Mouse (Mus musculus) midbrain, embryonic 13.5 days (tissue): ENCODE measurements around the gene Paqr5. TPM values are rescaled to one million over a fixed set of nuclear protein-coding genes. Genes with fewer than 3 reads are reported as not detected.
A peak's percentile ranks its signal among the peaks of the same experiment; 100 is the strongest.

ENCODE experiments used
- ATAC-seq: fragments of 200-750 bp; cut with Nextera tagmentation; 2 replicates; pipeline ENCODE4 v1.8.0; 2017; ENCODE audit warnings: mild to moderate bottlenecking, moderate TSS enrichment, moderate library complexity
- H3K27ac ChIP-seq: fragments of 300-500 bp; sonication (generic); 2 replicates; pipeline ENCODE4 v1.5.1; 2015; ENCODE audit warnings: inconsistent platforms, mild to moderate bottlenecking, moderate library complexity
- H3K27me3 ChIP-seq: fragments of 300-500 bp; sonication (generic); 2 replicates; pipeline ENCODE4 v1.6.1; 2015; ENCODE audit warnings: mild to moderate bottlenecking, inconsistent platforms
- H3K36me3 ChIP-seq: fragments of 300-500 bp; sonication (generic); 2 replicates; pipeline ENCODE4 v1.6.1; 2015; ENCODE audit warnings: mild to moderate bottlenecking, inconsistent platforms
- H3K4me1 ChIP-seq: fragments of 300-500 bp; sonication (generic); replicated peaks from 2 replicates; pipeline ENCODE4 v1.6.1; 2015; ENCODE audit warnings: inconsistent platforms
- H3K4me2 ChIP-seq: fragments of 300-500 bp; sonication (generic); replicated peaks from 2 replicates; pipeline ENCODE4 v1.6.1; 2015; ENCODE audit warnings: moderate library complexity, mild to moderate bottlenecking, inconsistent platforms
- H3K4me3 ChIP-seq: fragments of 300-500 bp; sonication (generic); replicated peaks from 2 replicates; pipeline ENCODE4 v1.5.1; 2015; ENCODE audit warnings: mild to moderate bottlenecking, inconsistent platforms
- H3K9ac ChIP-seq: fragments of 300-500 bp; sonication (generic); replicated peaks from 2 replicates; pipeline ENCODE4 v1.6.1; 2015; ENCODE audit warnings: mild to moderate bottlenecking, inconsistent platforms
- H3K9me3 ChIP-seq: fragments of 300-500 bp; sonication (generic); 2 replicates; pipeline ENCODE4 v1.6.1; 2016; ENCODE audit warnings: mild to moderate bottlenecking, inconsistent platforms
- WGBS: fragments of 180-500 bp; shearing (Covaris S2); methylation state at CpG from one replicate; pipeline ENCODE4 v1.1.7; 2015; 5-methylcytosine and 5-hydroxymethylcytosine counted together
- polyA plus RNA-seq: library from polyadenylated mRNA; unstranded; fragments of >200 nt; fragmentation: Nextera tagmentation; extraction: Ambion mirVana; gene quantifications from 2 replicates; pipeline ENCODE4 v1.2.1, GENCODE M21; 2015

Gene Paqr5
- polyA plus RNA-seq, 1 experiment from 2014 or later, result 0.75 TPM

DNA sequence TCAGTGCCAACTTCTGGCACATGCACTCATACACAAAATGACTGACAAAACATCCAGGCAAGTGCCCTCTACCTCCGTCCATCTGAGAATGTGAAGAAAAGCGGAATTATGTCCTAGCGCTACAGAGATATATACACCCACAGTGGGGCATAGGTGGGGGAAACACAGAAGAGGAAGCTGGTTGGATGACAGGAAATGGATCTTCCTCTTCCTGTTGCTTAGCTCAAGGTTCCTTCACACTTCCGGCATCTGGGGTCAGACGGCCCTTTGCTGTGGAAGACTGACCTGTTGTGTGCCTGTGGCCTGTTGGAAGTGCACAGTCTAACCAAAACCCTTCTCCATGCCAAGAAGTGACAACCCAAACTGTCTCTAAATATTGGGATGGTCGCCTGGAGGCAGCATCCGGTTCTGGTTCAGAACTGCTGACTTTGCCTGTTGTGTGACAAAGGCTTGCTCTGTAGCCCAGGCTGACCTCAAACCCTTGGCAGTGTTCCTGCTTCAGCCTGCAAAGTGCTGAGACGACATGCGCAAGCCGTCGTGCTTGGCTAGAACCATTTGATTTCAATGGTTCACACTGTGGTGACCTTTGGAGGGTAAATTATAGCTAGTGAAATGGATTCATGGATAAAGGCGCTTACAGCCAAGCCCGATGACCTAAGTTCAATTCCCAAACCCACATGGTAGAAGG lies 49.3 kb downstream of the Paqr5 start:
- H3K4me2 ChIP-seq, result no peak overlapping the region
- H3K4me1 ChIP-seq, result 0 out of 2 replicates have a peak, but pooled peaks cover 1% of the 10 kb centered on the region
- no peak overlapping the region for H3K27ac ChIP-seq
- no peak overlapping the region for H3K9ac ChIP-seq
- 91% methylated on average over 13 of the region's 13 CpGs for WGBS
- H3K4me3 ChIP-seq, result no peak overlapping the region
- no peak for ATAC-seq
- no peaks in the 10 kb centered on the region for H3K36me3 ChIP-seq
- H3K27me3 ChIP-seq, result no peaks in the 10 kb centered on the region
- no peaks in the 10 kb centered on the region for H3K9me3 ChIP-seq

DNA sequence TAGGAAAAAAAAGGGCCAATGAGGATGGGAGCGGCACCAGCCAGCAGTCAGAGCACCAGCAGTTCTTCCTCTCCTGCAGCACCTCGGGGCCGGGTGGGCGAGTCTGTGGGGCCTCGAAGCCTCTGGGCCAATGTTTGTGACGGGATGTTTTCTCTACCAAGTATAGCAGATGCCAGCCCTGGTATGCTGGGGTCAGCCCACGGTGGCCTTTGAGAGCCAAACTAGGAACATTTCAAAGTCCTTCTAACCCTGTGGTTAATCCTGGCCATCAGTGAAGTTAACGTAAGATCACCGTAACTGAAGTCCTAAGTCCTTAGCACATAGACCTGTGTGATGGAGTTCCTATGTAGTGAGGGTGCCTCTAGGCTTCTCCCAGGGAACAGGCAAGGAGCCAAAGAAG lies 54.6 kb downstream of the Paqr5 start:
- H3K4me2 ChIP-seq, result no peak overlapping the region
- H3K27me3 ChIP-seq, result no peaks in the 10 kb centered on the region
- WGBS, result 56% methylated on average over 9 of the region's 9 CpGs
- no peak for ATAC-seq
- H3K9ac ChIP-seq, result no peak overlapping the region
- H3K27ac ChIP-seq, result no peak overlapping the region
- H3K9me3 ChIP-seq, result no peaks in the 10 kb centered on the region
- H3K36me3 ChIP-seq, result no peaks in the 10 kb centered on the region
- no peak overlapping the region for H3K4me3 ChIP-seq
- peaks cover 11% of the 10 kb centered on the region for H3K4me1 ChIP-seq

DNA sequence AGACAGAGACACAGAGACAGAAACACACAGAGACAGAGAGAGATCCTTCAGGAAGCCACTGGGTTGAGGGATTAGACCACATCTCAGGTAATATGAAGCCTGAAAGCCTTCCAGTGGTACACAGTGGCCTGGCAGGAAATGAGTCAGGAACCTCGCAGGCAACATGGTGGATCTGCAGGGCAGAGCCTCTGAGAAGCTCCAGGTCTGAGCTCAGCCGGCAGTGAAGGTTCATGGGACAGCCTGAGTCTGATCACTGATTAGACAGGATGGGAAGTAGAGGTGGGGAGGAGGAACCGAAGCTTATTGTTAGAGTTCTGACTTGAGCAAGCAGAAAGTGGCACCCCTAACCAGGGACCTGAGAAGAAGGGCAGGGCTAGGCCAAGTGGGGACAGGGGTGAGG lies 55.6 kb downstream of the Paqr5 start:
- WGBS, result 86% methylated on average over 3 of the region's 3 CpGs
- Histone ChIP-seq H3K4me3 (no peak overlapping the region), H3K9me3 (no peaks in the 10 kb centered on the region), H3K27me3 (no peaks in the 10 kb centered on the region), H3K4me2 (no peak overlapping the region), H3K9ac (no peak overlapping the region), H3K4me1 (peaks cover 11% of the 10 kb centered on the region), H3K27ac (no peak overlapping the region), H3K36me3 (no peaks in the 10 kb centered on the region)
- ATAC-seq, result no peak

DNA sequence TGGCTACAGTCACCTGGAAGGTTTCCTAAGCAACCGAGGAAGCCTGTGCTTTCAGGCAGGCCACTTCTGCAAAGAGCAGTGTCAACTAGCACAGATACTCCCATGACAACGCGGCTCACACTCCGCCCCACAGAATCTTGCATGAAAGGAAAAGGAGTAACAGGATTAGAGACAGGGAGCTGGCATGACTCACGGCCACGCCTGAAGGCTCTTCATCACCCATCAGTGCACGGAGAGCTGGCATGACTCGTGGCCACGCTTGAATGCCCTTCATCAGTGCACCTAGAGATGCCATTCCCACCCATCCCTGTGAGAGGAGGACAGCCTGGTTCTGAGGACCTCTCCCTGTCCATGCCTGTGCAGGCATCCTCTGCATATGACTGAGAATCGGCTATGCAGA lies 59.3 kb downstream of the Paqr5 start:
- H3K9me3 ChIP-seq, result no peaks in the 10 kb centered on the region
- H3K4me3 ChIP-seq, result no peak overlapping the region
- no peaks in the 10 kb centered on the region for H3K36me3 ChIP-seq
- no peaks in the 10 kb centered on the region for H3K27me3 ChIP-seq
- no peak overlapping the region for H3K9ac ChIP-seq
- H3K27ac ChIP-seq, result no peak overlapping the region
- no peak overlapping the region for H3K4me2 ChIP-seq
- H3K4me1 ChIP-seq, result peaks cover 9% of the 10 kb centered on the region
- no peak for ATAC-seq
- WGBS, result 58% methylated on average over 10 of the region's 10 CpGs

DNA sequence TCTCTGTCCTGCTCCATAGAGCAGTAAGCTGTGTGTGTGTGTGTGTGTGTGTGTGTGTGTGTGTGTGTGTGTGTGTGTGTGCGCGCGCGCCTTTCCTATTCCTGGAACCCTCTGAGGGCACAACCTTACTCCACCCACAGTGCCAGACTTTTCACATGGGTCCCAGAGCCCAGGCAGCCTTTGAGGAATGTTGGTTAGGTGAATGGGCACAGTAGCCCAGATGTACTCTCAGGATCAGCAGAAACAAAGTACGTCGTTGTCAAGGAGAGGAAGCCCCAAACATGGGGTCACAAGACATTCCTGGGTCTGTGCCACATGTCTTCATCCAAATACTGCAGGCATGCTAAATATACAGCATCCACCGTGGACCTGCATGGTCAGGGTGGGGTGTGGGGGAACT lies 60.7 kb downstream of the Paqr5 start:
- Histone ChIP-seq H3K4me3 (no peak overlapping the region), H3K9ac (no peak overlapping the region), H3K36me3 (no peaks in the 10 kb centered on the region), H3K27me3 (no peaks in the 10 kb centered on the region), H3K4me2 (no peak overlapping the region), H3K9me3 (no peaks in the 10 kb centered on the region), H3K4me1 (peaks cover 4% of the 10 kb centered on the region; the same call in 1 of the 2 replicates), H3K27ac (no peak overlapping the region)
- WGBS, result 92% methylated on average over 7 of the region's 7 CpGs
- no peak for ATAC-seq

DNA sequence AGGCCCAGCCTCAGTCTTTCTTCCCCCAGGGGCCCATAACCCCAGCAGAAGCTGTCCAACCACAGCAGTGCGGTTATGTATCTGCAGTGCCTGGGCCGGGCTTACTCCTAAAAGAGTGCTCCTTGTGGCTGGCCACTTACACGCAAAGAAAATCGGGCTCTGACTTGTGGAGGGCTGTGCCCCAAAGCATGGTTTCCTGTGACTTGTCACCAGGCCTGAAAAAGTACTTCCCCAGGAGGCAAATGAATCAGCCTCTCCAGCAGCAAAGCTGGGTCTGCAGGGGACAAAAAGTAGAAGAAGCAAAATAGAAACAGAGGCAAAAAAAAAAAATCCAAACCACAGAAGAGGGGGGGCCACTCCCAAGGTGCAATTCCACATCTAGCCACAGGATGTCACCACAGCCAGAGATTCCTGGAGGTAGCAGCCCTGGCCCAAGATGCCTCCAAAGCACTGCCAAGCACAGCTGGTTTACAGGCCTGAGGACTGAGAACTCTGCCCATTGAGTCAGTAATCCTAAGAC lies 61.2 kb downstream of the Paqr5 start:
- peaks cover 4% of the 10 kb centered on the region; the same call in 1 of the 2 replicates for H3K4me1 ChIP-seq
- ATAC-seq, result peak; percentile 79; the same call in 1 of the 2 replicates

DNA sequence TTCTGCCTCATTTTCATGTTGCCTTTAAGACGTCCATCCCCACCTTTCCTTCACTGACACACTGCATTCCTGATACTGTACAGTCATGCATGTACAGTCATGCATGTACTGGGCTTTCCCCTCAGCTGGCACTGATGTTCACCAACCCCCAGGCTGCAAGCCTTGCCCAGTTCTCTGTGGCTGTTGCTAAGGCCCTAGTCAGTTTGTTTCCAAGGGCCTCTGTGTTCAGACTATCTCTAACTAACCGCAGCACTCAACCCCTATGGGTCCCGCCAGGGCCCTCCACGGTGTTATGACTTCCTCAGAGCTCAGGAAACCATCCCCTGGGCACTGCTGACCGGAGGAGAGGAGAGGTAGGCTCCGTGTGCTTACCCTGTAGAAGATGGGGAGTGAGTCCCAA lies 63.3 kb downstream of the Paqr5 start:
- H3K9me3 ChIP-seq, result no peaks in the 10 kb centered on the region
- H3K4me2 ChIP-seq, result no peak overlapping the region
- H3K27me3 ChIP-seq, result no peaks in the 10 kb centered on the region
- ATAC-seq, result no peak
- no peak overlapping the region for H3K27ac ChIP-seq
- H3K4me3 ChIP-seq, result no peak overlapping the region
- no peak overlapping the region for H3K9ac ChIP-seq
- H3K4me1 ChIP-seq, result peaks cover 4% of the 10 kb centered on the region; the same call in 1 of the 2 replicates
- no peaks in the 10 kb centered on the region for H3K36me3 ChIP-seq
- WGBS, result 76% methylated on average over 6 of the region's 6 CpGs

More for the DNA sequence above, 61.2 kb downstream of the Paqr5 start:
- H3K4me3 ChIP-seq, result no peak overlapping the region
- no peak overlapping the region for H3K9ac ChIP-seq
- no peaks in the 10 kb centered on the region for H3K27me3 ChIP-seq
- no peak overlapping the region for H3K27ac ChIP-seq
- H3K9me3 ChIP-seq, result no peaks in the 10 kb centered on the region
- WGBS, result 45% methylated on average over 4 of the region's 4 CpGs
- no peaks in the 10 kb centered on the region for H3K36me3 ChIP-seq
- no peak overlapping the region for H3K4me2 ChIP-seq

DNA sequence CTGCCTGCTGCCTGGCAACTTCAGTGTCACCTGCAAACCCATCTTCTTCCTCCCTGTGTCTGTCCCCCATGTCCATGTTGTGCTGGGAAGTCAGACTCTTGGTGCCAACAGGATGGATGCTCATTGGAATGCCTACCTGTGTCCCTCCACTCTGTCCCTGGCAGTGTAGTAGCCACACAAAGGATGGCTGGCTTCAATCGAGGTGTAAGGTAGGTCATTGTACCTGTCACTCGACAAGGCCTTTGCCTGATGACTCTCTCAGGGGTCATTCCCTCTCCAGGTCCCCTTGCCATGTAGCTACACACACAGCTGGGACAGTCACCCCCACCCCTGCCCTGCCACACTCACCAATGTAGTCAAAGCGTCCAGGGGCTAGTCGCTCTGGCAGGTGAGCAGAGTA lies 65.5 kb downstream of the Paqr5 start:
- no peak overlapping the region for H3K27ac ChIP-seq
- H3K9ac ChIP-seq, result no peak overlapping the region
- no peaks in the 10 kb centered on the region for H3K9me3 ChIP-seq
- ATAC-seq, result no peak
- no peak overlapping the region for H3K4me3 ChIP-seq
- no peaks in the 10 kb centered on the region for H3K36me3 ChIP-seq
- H3K27me3 ChIP-seq, result no peaks in the 10 kb centered on the region
- H3K4me2 ChIP-seq, result no peak overlapping the region
- whole genome bisulfite sequencing, result 91% methylated on average over 4 of the region's 4 CpGs
- H3K4me1 ChIP-seq, result no peaks in the 10 kb centered on the region

DNA sequence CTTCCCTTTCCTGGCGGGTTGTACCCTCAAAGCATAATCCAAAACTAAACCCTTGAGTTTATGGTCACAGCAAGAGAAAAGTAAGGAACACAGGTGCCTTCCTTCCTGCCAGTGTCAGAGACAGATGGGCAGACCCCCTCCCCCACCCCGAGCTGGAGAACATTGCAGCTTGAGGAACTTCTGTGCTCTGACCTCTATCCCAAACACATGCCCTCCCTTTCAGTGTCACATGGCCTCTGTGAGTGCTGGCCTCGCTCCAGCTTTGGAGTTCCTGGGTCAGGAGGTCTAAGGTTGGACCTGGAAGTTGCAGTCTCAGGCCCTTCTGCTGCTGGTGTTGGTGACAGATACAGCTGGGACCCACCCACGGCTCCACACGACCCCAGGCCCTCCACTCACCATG lies 65.9 kb downstream of the Paqr5 start:
- no peak overlapping the region for H3K27ac ChIP-seq
- WGBS, result 78% methylated on average over 5 of the region's 5 CpGs

DNA sequence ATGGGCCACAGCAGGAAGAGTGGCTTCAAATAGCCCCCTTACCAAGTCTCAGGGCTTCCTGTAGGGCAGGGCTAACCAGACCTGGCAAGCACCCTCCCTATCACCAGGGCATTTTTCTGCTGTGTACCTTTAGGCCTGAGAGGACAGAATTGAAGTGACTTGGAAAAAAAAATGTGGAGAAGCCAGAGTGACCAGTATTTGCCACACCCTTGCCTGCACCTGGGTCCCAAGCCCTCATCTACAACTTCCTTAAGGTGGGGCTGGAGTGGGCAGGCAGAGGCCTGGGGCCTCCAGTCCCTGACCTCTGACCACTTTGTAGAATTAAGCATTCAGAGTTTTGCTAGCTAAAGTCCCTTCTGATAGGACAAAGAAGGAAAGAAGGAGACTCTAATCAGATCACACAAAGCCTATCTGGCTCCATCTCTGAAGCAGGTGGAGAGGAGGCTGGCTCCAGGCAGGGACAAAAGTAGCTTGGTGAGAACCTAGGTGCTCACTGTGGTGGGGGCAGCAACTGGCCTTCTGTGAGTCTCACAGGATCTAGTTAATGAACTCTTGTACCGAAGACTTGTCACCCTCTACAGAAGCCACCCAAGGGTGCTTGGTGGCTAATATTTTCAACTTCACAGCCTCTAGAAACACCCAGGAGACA lies 66.6 kb downstream of the Paqr5 start:
- 92% methylated on average over 1 of the region's 1 CpGs for WGBS
- Histone ChIP-seq H3K9me3 (no peaks in the 10 kb centered on the region), H3K9ac (no peak overlapping the region), H3K4me1 (no peaks in the 10 kb centered on the region), H3K4me2 (no peak overlapping the region), H3K27me3 (no peaks in the 10 kb centered on the region), H3K36me3 (no peaks in the 10 kb centered on the region), H3K4me3 (no peak overlapping the region), H3K27ac (no peak overlapping the region)
- ATAC-seq, result no peak

More for the DNA sequence above, 65.9 kb downstream of the Paqr5 start:
- H3K27me3 ChIP-seq, result no peaks in the 10 kb centered on the region
- no peak for ATAC-seq
- no peak overlapping the region for H3K9ac ChIP-seq
- no peaks in the 10 kb centered on the region for H3K36me3 ChIP-seq
- H3K4me2 ChIP-seq, result no peak overlapping the region
- no peak overlapping the region for H3K4me3 ChIP-seq
- no peaks in the 10 kb centered on the region for H3K4me1 ChIP-seq
- no peaks in the 10 kb centered on the region for H3K9me3 ChIP-seq

DNA sequence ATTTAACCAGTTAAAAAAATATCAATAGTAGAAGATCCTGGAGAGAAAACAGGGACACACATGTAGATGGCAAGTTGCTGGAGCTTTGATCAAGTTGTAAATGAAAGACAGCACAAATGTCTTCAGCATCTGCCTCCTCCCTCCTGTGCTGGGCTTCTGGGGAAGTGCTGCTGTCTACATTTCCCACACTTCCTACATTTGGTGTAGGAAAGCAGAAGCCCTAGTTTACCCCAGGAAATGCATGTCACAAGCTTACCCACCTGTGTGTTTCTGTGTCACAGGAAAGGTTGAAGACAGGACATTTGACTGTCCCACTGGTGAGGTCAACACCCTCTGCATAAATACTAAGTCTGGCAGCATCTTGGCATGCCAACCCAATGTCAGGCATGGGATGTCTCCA lies 71.9 kb downstream of the Paqr5 start:
- peaks cover 3% of the 10 kb centered on the region; the same call in 1 of the 2 replicates for H3K4me1 ChIP-seq
- no peak overlapping the region for H3K9ac ChIP-seq
- H3K4me2 ChIP-seq, result no peak overlapping the region
- H3K9me3 ChIP-seq, result no peaks in the 10 kb centered on the region
- H3K27ac ChIP-seq, result no peak overlapping the region
- ATAC-seq, result no peak
- H3K27me3 ChIP-seq, result no peaks in the 10 kb centered on the region
- no peak overlapping the region for H3K4me3 ChIP-seq
- H3K36me3 ChIP-seq, result no peaks in the 10 kb centered on the region

DNA sequence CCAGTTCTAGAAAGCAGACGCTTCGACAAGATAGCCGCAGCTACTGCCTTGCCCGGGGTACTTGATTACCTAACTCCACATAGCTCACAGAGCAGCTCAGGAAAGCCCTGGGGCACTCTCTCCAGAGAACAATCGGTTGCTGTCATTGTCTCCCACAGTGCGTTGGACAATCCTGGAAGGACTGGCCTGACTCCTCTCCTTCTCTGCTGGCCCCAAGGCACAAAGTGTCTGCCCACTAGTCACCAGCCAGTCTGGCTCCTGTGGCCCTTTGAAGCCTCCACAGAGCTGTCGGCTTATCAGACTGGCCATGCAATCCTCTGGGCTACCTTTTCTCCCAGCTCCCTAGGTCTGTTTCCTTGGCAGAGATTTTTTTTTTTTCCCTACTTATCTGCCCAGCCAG lies 74.4 kb downstream of the Paqr5 start:
- no peak overlapping the region for H3K9ac ChIP-seq
- WGBS, result 52% methylated on average over 7 of the region's 7 CpGs
- H3K9me3 ChIP-seq, result no peaks in the 10 kb centered on the region
- no peak for ATAC-seq
- H3K4me1 ChIP-seq, result peaks cover 10% of the 10 kb centered on the region
- no peaks in the 10 kb centered on the region for H3K36me3 ChIP-seq
- H3K4me3 ChIP-seq, result no peak overlapping the region
- H3K27me3 ChIP-seq, result no peaks in the 10 kb centered on the region
- no peak overlapping the region for H3K27ac ChIP-seq
- no peak overlapping the region for H3K4me2 ChIP-seq
